Mouse (Mus musculus) stomach, embryonic 14.5 days (tissue): ENCODE data around the gene Mcam. TPM values are rescaled to one million over a fixed set of nuclear protein-coding genes. Genes with fewer than 3 reads are reported as not detected.
A peak's percentile ranks its signal among the peaks of the same experiment; 100 is the strongest.

ENCODE experiments used
- ATAC-seq: fragments of 200-750 bp; cut with Nextera tagmentation; 2 replicates; pipeline ENCODE4 v1.8.0; 2017; ENCODE audit warnings: low read depth, moderate TSS enrichment; ENCODE audit not compliant: insufficient number of reproducible peaks, insufficient read depth, low FRiP score
- H3K27ac ChIP-seq: fragments of 300-500 bp; sonication (generic); 2 replicates; pipeline ENCODE4 v1.5.1; 2014; ENCODE audit warnings: mild to moderate bottlenecking, low read length, moderate library complexity, mixed read lengths
- H3K27me3 ChIP-seq: fragments of 300-500 bp; sonication (generic); 2 replicates; pipeline ENCODE4 v1.6.1; 2014; ENCODE audit warnings: low read length, control low read depth, mixed read lengths; ENCODE audit not compliant: control insufficient read depth, insufficient read depth
- H3K36me3 ChIP-seq: fragments of 300-500 bp; sonication (generic); 2 replicates; pipeline ENCODE4 v1.6.1; 2014; ENCODE audit warnings: mild to moderate bottlenecking, control low read depth, low read length, moderate library complexity, mixed read lengths; ENCODE audit not compliant: control insufficient read depth, insufficient read depth
- H3K4me1 ChIP-seq: fragments of 300-500 bp; sonication (generic); 2 replicates; pipeline ENCODE4 v1.6.1; 2014; ENCODE audit warnings: low read length, control low read depth, mixed read lengths; ENCODE audit not compliant: control insufficient read depth, insufficient read depth
- H3K4me2 ChIP-seq: fragments of 300-500 bp; sonication (generic); replicated peaks from 2 replicates; pipeline ENCODE4 v1.6.1; 2014; ENCODE audit warnings: low read depth, low read length, control low read depth
- H3K4me3 ChIP-seq: fragments of 300-500 bp; sonication (generic); 2 replicates; pipeline ENCODE4 v1.5.1; 2014; ENCODE audit warnings: low read depth, low read length, control low read depth
- H3K9ac ChIP-seq: fragments of 300-500 bp; sonication (generic); replicated peaks from 2 replicates; pipeline ENCODE4 v1.6.1; 2014; ENCODE audit warnings: low read depth, mild to moderate bottlenecking, control low read depth, low read length, moderate library complexity, mixed read lengths
- H3K9me3 ChIP-seq: fragments of 300-500 bp; sonication (generic); 2 replicates; pipeline ENCODE4 v1.6.1; 2016; ENCODE audit warnings: low read depth, low read length, control low read depth; ENCODE audit not compliant: control insufficient read depth
- WGBS: fragments of 180-500 bp; shearing (Covaris S2); extraction: QIAGEN DNeasy Blood & Tissue Kit; methylation state at CpG from one replicate; pipeline ENCODE4 v1.1.7; 2014; 5-methylcytosine and 5-hydroxymethylcytosine counted together
- polyA plus RNA-seq: library from polyadenylated mRNA; unstranded; fragments of >200 nt; fragmentation: Nextera tagmentation; extraction: Ambion mirVana; gene quantifications from 2 replicates; pipeline ENCODE4 v1.2.1, GENCODE M21; 2014

Gene Mcam
- polyA plus RNA-seq, 1 experiment from 2014 or later, result 54.3 TPM

DNA sequence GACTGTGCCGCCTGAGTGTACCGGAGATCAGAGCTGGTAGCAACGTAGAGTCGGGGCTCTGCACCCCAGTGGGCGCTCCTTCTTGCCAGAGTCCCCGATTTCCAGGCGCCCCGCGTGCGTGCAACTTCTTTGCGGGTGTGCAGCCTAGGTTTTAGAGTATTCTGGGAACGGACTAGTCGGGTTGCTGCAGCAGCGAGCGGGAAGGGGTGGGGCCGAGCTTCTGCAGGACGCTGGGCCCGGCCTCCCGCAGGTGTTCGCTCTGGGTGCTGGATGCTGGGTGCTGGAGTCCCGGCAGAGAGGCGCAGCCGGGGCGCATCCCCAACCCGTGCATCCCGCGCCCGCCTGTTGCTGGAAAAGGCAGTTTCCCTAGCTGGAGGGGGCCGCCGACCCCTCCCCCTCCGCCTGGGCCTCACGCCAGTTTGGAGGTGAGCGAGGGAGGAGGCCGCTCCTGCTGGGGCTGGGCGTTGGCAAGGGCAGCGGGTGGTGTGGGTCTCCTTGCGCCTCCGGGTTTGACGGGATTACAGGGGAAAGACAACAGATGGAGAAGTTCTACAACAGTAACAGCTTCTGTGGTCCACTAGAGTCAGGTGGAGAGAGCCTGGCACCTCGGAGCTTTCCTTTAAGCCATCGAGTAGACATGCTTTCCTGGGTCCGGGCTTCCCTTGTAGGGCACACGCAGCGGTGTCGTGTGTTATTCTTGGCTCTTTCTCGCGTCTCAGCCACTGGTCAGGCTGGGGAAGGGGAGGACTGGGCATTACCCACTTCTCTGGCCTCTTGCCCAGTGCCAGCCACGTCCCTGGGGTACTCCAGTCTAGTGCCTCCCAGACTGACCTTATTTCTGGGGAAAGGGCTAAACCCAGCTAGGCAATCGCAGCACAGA lies 822 bp downstream of the Mcam start:
- 3% methylated on average over 49 of the region's 49 CpGs for WGBS

DNA sequence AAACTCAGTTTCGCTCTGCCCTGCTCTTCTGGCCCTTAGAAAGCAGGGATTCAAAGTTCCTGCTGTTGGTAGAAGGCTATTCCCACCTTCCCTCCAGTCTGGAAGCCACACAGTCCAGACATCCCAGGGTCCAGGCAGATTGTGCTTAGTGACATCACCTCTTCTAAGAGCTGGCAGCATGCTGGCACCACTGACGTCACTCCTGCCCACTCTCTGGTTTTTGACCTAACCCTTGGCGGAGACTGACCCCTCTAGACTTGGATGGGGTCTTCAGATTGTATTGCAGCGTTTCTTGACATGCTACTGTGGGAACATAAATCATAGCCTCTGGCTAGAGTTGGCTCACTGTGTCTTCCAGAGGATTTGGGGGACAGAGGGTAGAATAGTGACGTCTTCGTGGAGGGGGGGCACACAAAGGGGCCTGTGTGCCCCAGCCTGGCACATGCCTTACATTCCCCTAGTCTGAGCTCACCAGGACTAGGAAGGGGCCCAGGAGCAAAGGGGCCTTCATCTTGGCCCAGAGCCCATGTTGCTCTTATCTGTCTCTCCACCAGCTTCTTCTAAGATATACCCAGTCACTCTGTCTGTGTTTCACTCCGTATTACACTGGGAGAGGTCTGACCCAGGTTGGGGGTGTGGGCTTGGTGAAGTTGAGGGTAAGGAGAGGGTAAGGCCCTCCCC lies 1.6 kb downstream of the Mcam start:
- Histone ChIP-seq H3K4me2 (peak overlapping the region; percentile 82), H3K4me1 (peaks cover 34% of the 10 kb centered on the region), H3K27ac (peak overlapping the region; percentile 70; the same call in 1 of the 2 replicates), H3K4me3 (peak overlapping the region; percentile 62), H3K27me3 (no peaks in the 10 kb centered on the region), H3K9me3 (no peaks in the 10 kb centered on the region), H3K9ac (peak overlapping the region; percentile 52), H3K36me3 (peaks cover 11% of the 10 kb centered on the region)
- 46% methylated on average over 7 of the region's 7 CpGs for WGBS
- ATAC-seq, result no peak

More for the DNA sequence above, 822 bp downstream of the Mcam start:
- H3K4me3 ChIP-seq, result peak overlapping the region; percentile 62
- ATAC-seq, result peak; percentile 4; the same call in 1 of the 2 replicates
- peaks cover 11% of the 10 kb centered on the region for H3K36me3 ChIP-seq
- H3K9me3 ChIP-seq, result no peaks in the 10 kb centered on the region
- no peaks in the 10 kb centered on the region for H3K27me3 ChIP-seq
- peak overlapping the region; percentile 70; the same call in 1 of the 2 replicates for H3K27ac ChIP-seq
- peaks cover 42% of the 10 kb centered on the region for H3K4me1 ChIP-seq
- H3K4me2 ChIP-seq, result peak overlapping the region; percentile 82
- H3K9ac ChIP-seq, result peak overlapping the region; percentile 52

DNA sequence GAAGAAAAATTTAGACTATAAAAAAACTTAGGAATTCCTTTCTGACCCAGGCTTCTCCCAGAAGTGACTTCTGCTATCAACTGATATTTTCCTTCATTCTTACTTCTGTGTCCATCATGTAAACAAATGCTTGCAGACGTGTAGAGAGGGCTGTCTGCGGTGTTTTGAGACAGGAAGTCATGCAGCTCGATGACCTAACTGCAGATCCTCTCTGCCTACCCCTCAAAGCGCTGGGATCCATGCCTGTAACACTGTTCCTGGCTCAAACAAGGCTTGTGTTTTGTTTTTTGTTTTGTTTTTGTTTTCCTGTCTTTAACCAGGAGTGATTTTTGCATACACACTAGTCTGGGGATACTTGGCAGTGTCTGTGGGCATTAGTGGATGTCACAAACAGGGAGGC lies 3.6 kb downstream of the Mcam start:
- H3K4me1 ChIP-seq, result peaks cover 24% of the 10 kb centered on the region
- 48% methylated on average over 4 of the region's 4 CpGs for WGBS

DNA sequence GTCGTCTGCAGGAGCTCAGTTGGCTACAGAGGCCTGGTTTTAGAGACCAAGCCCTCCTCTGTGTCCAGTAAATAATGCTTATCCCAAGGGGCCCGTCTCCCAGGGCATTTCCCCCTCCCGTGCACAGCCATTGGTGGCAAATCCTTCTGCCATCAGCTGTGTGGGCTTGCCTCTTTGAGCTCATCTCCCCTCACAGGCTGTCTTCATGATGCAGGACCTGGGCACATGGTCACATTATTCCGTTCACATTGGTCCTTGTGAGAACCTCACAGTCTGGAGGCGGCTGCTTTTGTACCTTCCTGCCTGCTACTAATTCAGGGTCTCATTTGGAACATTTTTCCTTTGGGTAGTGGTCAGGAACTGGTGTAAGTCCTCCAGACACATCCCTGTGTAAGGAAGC lies 7.7 kb downstream of the Mcam start:
- H3K4me1 ChIP-seq, result no peaks in the 10 kb centered on the region
- no peak overlapping the region for H3K9ac ChIP-seq
- no peaks in the 10 kb centered on the region for H3K9me3 ChIP-seq
- H3K4me2 ChIP-seq, result no peak overlapping the region
- no peak overlapping the region for H3K4me3 ChIP-seq
- no peak for ATAC-seq
- H3K27me3 ChIP-seq, result no peaks in the 10 kb centered on the region
- H3K27ac ChIP-seq, result no peak overlapping the region
- H3K36me3 ChIP-seq, result peaks cover 32% of the 10 kb centered on the region
- WGBS, result 74% methylated on average over 5 of the region's 5 CpGs

More for the DNA sequence above, 3.6 kb downstream of the Mcam start:
- H3K4me2 ChIP-seq, result no peak overlapping the region
- H3K9me3 ChIP-seq, result no peaks in the 10 kb centered on the region
- peaks cover 19% of the 10 kb centered on the region for H3K36me3 ChIP-seq
- no peak for ATAC-seq
- no peak overlapping the region for H3K4me3 ChIP-seq
- H3K27me3 ChIP-seq, result no peaks in the 10 kb centered on the region
- no peak overlapping the region for H3K9ac ChIP-seq
- H3K27ac ChIP-seq, result no peak overlapping the region

DNA sequence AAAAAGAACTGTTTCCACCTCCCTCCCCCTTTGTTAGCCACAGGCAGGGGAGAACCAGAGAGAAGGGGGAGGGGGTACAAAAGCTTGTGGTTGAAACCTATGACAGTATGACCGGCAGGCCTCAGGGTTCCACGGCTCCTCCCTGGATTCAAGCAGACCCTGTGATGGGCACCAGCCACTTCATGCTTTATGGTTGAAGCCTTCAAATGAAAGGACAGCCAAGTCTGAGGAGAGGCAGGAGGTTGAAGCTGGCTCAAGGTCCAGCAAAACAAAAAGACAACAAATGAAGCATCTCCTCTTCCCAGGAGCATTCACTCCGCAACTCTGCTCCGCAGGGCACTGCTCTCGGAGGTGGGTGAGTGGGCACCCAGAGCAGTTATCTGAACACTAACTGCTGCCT lies 9.2 kb downstream of the Mcam start:
- no peak overlapping the region for H3K4me3 ChIP-seq
- no peak for ATAC-seq
- H3K9ac ChIP-seq, result no peak overlapping the region
- H3K36me3 ChIP-seq, result peaks cover 34% of the 10 kb centered on the region
- no peak overlapping the region for H3K4me2 ChIP-seq
- no peaks in the 10 kb centered on the region for H3K27me3 ChIP-seq
- H3K27ac ChIP-seq, result no peak overlapping the region
- H3K9me3 ChIP-seq, result no peaks in the 10 kb centered on the region
- 81% methylated on average over 5 of the region's 5 CpGs for WGBS
- no peaks in the 10 kb centered on the region for H3K4me1 ChIP-seq

DNA sequence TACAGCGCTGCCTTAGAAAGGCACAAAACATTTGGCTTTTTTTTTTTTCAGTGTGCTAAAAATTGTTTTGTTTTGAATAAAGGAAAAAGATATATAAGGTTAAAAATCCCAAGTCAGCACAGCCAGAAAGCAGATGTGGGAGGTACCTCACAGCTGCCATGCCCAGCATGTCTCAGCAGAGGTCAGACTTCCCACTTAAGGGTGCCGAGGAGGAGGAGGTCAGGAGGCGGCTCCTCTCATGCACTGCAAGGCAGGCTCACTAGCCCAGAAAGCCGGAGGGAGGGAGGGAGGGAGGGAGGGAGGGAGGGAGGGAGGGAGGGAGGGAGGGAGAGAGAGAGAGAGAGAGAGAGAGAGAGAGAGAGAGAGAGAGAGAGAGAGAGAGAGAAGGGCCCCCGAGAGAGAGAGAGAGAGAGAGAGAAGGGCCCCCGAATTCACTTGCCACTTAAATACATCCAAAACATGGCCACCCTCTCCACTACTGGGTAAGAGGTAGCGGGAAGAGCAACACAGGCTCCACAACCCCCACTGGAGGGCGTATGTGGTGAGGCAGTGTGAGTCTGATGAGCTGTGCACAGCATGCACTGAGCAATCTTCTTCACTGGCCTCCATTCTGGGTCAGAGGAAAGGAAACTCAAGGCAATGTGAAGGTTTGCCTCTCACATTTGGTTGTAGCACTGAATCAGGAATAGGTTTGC lies 9.9 kb downstream of the Mcam start:
- H3K9ac ChIP-seq, result no peak overlapping the region
- no peak overlapping the region for H3K27ac ChIP-seq
- no peak for ATAC-seq
- H3K36me3 ChIP-seq, result peaks cover 33% of the 10 kb centered on the region
- no peaks in the 10 kb centered on the region for H3K4me1 ChIP-seq
- H3K27me3 ChIP-seq, result no peaks in the 10 kb centered on the region
- 37% methylated on average over 5 of the region's 8 CpGs for WGBS
- no peak overlapping the region for H3K4me2 ChIP-seq
- H3K4me3 ChIP-seq, result no peak overlapping the region
- no peaks in the 10 kb centered on the region for H3K9me3 ChIP-seq

DNA sequence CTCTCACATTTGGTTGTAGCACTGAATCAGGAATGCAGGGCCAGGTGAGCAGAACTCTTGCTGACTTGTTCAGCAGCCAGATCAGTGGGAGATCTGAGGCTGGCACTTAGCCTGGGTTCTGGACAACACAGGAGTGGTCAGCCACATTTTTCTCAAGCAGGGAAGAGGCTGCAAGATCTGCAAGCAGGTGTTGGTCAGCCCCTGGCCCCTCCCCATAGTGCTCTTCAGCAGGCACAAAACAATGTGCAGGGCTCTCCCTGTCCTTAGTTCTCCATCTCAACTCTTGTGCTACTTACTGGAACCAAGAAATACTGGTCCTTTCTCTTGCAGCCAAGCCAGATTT lies 10.4 kb downstream of the Mcam start:
- Histone ChIP-seq H3K4me2 (no peak overlapping the region), H3K27me3 (no peaks in the 10 kb centered on the region), H3K4me1 (no peaks in the 10 kb centered on the region), H3K9ac (no peak overlapping the region), H3K9me3 (no peaks in the 10 kb centered on the region), H3K36me3 (peaks cover 31% of the 10 kb centered on the region), H3K4me3 (no peak overlapping the region), H3K27ac (no peak overlapping the region)
- no peak for ATAC-seq

DNA sequence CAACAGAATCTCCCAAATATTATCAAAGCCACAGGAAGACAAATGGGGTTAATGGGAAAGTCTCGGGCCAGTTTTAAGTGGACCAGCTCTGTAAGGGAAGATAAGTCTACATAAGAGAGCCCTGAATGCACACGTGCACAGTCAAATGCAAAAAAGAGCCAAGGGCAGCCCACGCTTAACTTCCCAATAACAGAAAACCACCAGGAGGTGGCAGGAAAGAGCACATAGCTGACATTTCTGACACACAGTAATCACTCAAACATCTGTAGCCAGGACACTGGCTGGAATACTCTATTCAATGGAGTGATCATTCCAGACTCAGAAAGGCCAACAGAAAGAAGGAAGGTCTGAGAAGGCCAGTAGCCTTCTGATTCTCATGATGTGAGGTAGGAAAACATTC lies 13.0 kb downstream of the Mcam start:
- no peak overlapping the region for H3K27ac ChIP-seq
- peaks cover 36% of the 10 kb centered on the region for H3K36me3 ChIP-seq
- no peaks in the 10 kb centered on the region for H3K27me3 ChIP-seq
- ATAC-seq, result no peak
- H3K9ac ChIP-seq, result no peak overlapping the region
- H3K4me1 ChIP-seq, result no peaks in the 10 kb centered on the region
- 69% methylated on average over 3 of the region's 3 CpGs for WGBS
- no peak overlapping the region for H3K4me2 ChIP-seq
- no peaks in the 10 kb centered on the region for H3K9me3 ChIP-seq
- H3K4me3 ChIP-seq, result no peak overlapping the region
